Mouse (Mus musculus): Measurements from ENCODE around the gene A330070K13Rik. TPM values are rescaled to one million over a fixed set of nuclear protein-coding genes. Genes with fewer than 3 reads are reported as not detected.

A330070K13Rik gene
- polyA plus RNA-seq, 1 experiment from 2014 or later, result not detected

GRCm38 (mm10) chr5:130394386-130394785, 10.0 kb upstream of the A330070K13Rik start:
- Histone ChIP-seq H3K36me3 (replicated peaks; ENCODE audit: insufficient read depth, low read length) (no peaks in the 10 kb centered on the region), H3K4me1 (ENCODE audit: insufficient read depth) (no peaks in the 10 kb centered on the region), H3K27me3 (ENCODE audit: insufficient read depth, low read length) (no peaks in the 10 kb centered on the region), H3K4me2 (ENCODE audit: low read depth, low read length) (no peak overlapping the region), H3K4me3 (ENCODE audit: low read depth, low read length) (no peak overlapping the region), H3K9ac (replicated peaks) (no peak overlapping the region), H3K27ac (ENCODE audit: low read depth) (no peak overlapping the region), H3K9me3 (ENCODE audit: low read length) (no peaks in the 10 kb centered on the region)
- DNase-seq (no peak), ATAC-seq (no peak)
- TF ChIP-seq CTCF (IDR thresholded peaks at IDR 0.05; ENCODE audit: low read depth), result no peak
- TF ChIP-seq EP300 (IDR thresholded peaks at IDR 0.05; ENCODE audit: low read depth), result no peak
- WGBS (ENCODE audit: insufficient replicate concordance), result 71% methylated on average over 8 of the region's 8 CpGs

GRCm38 (mm10) chr5:130393618-130394355, 9.4 kb upstream of the A330070K13Rik start:
- Histone ChIP-seq H3K9ac (replicated peaks) (no peak overlapping the region), H3K4me3 (ENCODE audit: low read depth, low read length) (no peak overlapping the region), H3K4me2 (ENCODE audit: low read depth, low read length) (no peak overlapping the region), H3K27me3 (ENCODE audit: insufficient read depth, low read length) (no peaks in the 10 kb centered on the region), H3K4me1 (ENCODE audit: insufficient read depth) (no peaks in the 10 kb centered on the region), H3K9me3 (ENCODE audit: low read length) (no peaks in the 10 kb centered on the region), H3K36me3 (replicated peaks; ENCODE audit: insufficient read depth, low read length) (no peaks in the 10 kb centered on the region), H3K27ac (ENCODE audit: low read depth) (no peak overlapping the region)
- 54% methylated on average over 8 of the region's 8 CpGs for WGBS (ENCODE audit: insufficient replicate concordance)
- TF ChIP-seq EP300 (IDR thresholded peaks at IDR 0.05; ENCODE audit: low read depth) (no peak), CTCF (IDR thresholded peaks at IDR 0.05; ENCODE audit: low read depth) (no peak)
- ATAC-seq, result no peak
- DNase-seq, result no peak

DNA sequence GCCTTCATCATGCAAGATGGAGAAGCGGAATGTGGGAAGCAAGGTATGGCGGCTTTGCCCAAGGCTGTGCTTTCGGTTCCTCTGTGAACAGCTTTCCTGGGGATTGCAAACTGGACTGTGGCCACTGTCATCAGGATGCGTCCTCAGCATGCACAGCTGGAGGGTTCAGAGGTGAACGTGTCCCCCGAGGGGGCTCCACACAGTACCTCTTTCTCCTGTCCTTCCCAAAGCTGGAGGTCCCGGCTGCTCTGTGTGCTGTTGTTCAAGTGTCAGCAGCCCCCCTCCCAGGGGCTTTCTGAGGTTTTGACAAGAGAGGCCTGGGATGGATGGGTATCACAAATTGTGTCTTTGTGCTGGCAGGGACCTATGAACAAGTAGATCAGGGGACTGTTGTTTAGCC, 2.0 kb upstream of the A330070K13Rik start:
- H3K4me1 ChIP-seq (ENCODE audit: insufficient read depth), result no peaks in the 10 kb centered on the region
- no peak overlapping the region for H3K27ac ChIP-seq (ENCODE audit: low read depth)
- no peak overlapping the region for H3K9ac ChIP-seq (replicated peaks)
- H3K4me2 ChIP-seq (ENCODE audit: low read depth, low read length), result no peak overlapping the region
- H3K4me3 ChIP-seq (ENCODE audit: low read depth, low read length), result no peak overlapping the region
- ATAC-seq (no peak), DNase-seq (no peak)
- no peak for TF ChIP-seq CTCF (IDR thresholded peaks at IDR 0.05; ENCODE audit: low read depth)
- no peak for TF ChIP-seq EP300 (IDR thresholded peaks at IDR 0.05; ENCODE audit: low read depth)
- no peaks in the 10 kb centered on the region for H3K9me3 ChIP-seq (ENCODE audit: low read length)
- 84% methylated on average over 7 of the region's 7 CpGs for WGBS (ENCODE audit: insufficient replicate concordance)
- H3K27me3 ChIP-seq (ENCODE audit: insufficient read depth, low read length), result no peaks in the 10 kb centered on the region
- H3K36me3 ChIP-seq (replicated peaks; ENCODE audit: insufficient read depth, low read length), result no peaks in the 10 kb centered on the region

DNA sequence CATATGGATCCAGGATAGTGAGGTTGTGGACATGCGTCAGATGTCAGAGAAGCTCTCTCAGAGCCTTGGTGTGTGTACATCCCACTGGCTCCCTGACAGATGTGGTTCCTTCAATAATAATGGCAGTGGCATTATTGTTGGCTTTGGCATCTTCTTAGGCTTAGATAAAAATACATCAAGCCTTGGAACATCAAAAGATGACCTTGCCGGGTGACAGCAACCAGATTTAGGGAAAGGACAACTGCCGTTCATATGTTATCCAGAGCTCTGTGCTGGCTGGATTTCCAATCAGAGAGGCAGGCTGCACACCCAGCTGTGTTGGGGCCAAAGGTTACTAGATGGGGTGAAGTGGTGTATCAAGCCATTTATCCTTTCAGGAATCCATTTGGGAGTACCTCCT, 9.0 kb downstream of the A330070K13Rik start:
- no peaks in the 10 kb centered on the region for H3K27me3 ChIP-seq (ENCODE audit: insufficient read depth, low read length)
- no peak overlapping the region for H3K27ac ChIP-seq (ENCODE audit: low read depth)
- H3K4me3 ChIP-seq (ENCODE audit: low read depth, low read length), result no peak overlapping the region
- no peaks in the 10 kb centered on the region for H3K9me3 ChIP-seq (ENCODE audit: low read length)
- no peaks in the 10 kb centered on the region for H3K36me3 ChIP-seq (replicated peaks; ENCODE audit: insufficient read depth, low read length)
- no peaks in the 10 kb centered on the region for H3K4me1 ChIP-seq (ENCODE audit: insufficient read depth)
- 79% methylated on average over 3 of the region's 3 CpGs for WGBS (ENCODE audit: insufficient replicate concordance)
- no peak for DNase-seq
- H3K4me2 ChIP-seq (ENCODE audit: low read depth, low read length), result no peak overlapping the region
- H3K9ac ChIP-seq (replicated peaks), result no peak overlapping the region
- ATAC-seq, result no peak
- TF ChIP-seq CTCF (IDR thresholded peaks at IDR 0.05; ENCODE audit: low read depth) (no peak), EP300 (IDR thresholded peaks at IDR 0.05; ENCODE audit: low read depth) (no peak)

DNA sequence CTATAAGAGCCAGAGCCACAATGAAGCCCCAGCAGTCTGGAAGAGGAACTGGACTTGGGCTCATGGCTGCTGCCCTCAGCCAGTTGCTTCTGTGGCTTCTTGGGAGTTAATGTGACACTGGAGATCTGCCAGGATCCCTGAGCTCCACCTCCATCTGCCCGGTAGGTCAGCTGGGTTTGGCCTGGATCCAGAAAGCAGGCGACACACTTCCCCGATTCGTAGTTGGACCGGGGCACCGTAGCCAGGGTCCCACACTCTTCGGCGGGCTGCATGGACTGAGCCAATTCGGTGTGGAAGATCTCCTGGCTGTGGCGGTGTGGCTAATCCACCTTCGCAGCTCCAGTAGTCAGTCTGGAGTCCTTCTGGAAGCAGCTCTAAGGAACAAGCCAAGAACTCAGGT, 15.2 kb downstream of the A330070K13Rik start, which contains the start of gene Caln1:
Gene Caln1, plus strand, starts transcription at position 219 of the 400 bp plus-strand sequence.
- no peak within 1 kb of the TSS for H3K9ac ChIP-seq (replicated peaks)
- no peaks in the 10 kb centered on the region for H3K4me1 ChIP-seq (ENCODE audit: insufficient read depth)
- H3K4me2 ChIP-seq (ENCODE audit: low read depth, low read length), result no peak within 1 kb of the TSS
- DNase-seq, result peak; percentile 15
- WGBS (ENCODE audit: insufficient replicate concordance), result 74% methylated on average over 11 of the region's 11 CpGs
- no peaks in the 10 kb centered on the region for H3K9me3 ChIP-seq (ENCODE audit: low read length)
- ATAC-seq, result no peak
- H3K27ac ChIP-seq (ENCODE audit: low read depth), result no peak within 1 kb of the TSS
- TF ChIP-seq CTCF (IDR thresholded peaks at IDR 0.05; ENCODE audit: low read depth) (no peak), EP300 (IDR thresholded peaks at IDR 0.05; ENCODE audit: low read depth) (no peak)
- H3K36me3 ChIP-seq (replicated peaks; ENCODE audit: insufficient read depth, low read length), result no peaks in the 10 kb centered on the region
- no peaks in the 10 kb centered on the region for H3K27me3 ChIP-seq (ENCODE audit: insufficient read depth, low read length)
- H3K4me3 ChIP-seq (ENCODE audit: low read depth, low read length), result no peak within 1 kb of the TSS

- TF ChIP-seq EP300 (IDR thresholded peaks at IDR 0.05; ENCODE audit: low read depth) (no peak), CTCF (IDR thresholded peaks at IDR 0.05; ENCODE audit: low read depth) (no peak)
- no peaks in the 10 kb centered on the region for H3K27me3 ChIP-seq (ENCODE audit: insufficient read depth, low read length)
- no peak overlapping the region for H3K4me3 ChIP-seq (ENCODE audit: low read depth, low read length)
- DNase-seq (no peak), ATAC-seq (no peak)
- no peak overlapping the region for H3K4me2 ChIP-seq (ENCODE audit: low read depth, low read length)
- H3K27ac ChIP-seq (ENCODE audit: low read depth), result no peak overlapping the region
- 72% methylated on average over 6 of the region's 6 CpGs for WGBS (ENCODE audit: insufficient replicate concordance)
- H3K36me3 ChIP-seq (replicated peaks; ENCODE audit: insufficient read depth, low read length), result no peaks in the 10 kb centered on the region
- H3K9me3 ChIP-seq (ENCODE audit: low read length), result no peaks in the 10 kb centered on the region
- no peak overlapping the region for H3K9ac ChIP-seq (replicated peaks)
- no peaks in the 10 kb centered on the region for H3K4me1 ChIP-seq (ENCODE audit: insufficient read depth)
These were observed 16.2 kb downstream of the A330070K13Rik start for GRCm38 (mm10) chr5:130368236-130368635.

All from liver, postnatal 0 days (tissue).